Mouse (Mus musculus): ENCODE results near the gene Il1rapl2.
"Not testable (repeated sequence)": the region's sequence is repeated elsewhere in the genome, so short reads cannot be mapped to it uniquely, and the experiment has no call there.

Il1rapl2 gene

DNA sequence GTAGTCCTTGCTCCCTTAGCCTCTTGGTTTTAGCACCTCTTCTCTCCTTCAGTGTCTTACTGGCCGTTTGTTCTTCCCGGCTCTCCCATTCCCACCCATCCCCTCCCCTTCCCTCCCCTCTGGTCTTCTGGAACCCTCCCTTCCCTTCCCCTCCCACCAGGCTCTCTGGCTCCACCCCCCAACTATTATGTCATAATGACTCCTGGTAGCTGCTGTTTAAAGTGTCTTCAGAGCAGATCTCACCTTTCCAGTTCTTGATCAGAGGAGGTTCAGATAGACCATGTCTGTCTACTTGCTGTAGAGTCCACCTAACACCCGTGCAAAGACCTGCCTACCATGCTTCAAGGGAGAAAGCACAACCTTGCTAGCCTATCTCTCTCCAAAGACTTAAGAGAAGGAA lies 639.1 kb downstream of the Il1rapl2 start, which contains the start of gene Tex13a:
Gene Tex13a (minus strand): TSS at position 101 of the 400 bp plus-strand sequence.
- DNase-seq = no peak

DNA sequence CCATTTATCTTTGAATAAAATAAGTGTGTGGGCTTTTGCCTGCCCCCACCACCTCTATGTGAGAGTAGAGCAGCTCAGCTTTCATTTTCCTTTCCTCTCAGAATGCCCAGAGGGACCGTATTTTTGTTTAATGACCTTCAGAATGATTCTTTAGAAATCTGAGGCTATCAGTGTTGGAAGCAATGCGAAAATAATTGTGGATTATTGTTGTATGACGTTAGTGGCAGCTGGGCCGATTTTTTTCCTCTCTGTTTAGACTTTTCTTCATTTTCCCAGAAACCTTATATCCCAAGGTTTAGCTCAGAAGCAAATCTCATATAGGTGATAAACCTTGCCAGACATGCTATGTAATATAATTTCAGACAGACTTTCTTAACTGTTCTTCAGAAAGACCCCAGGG lies 664.2 kb downstream of the Il1rapl2 start:
- no peak for DNase-seq

- DNase-seq = not testable (repeated sequence)
Observed at GRCm38 (mm10) chrX:138348736-138349135, 778.3 kb downstream of the Il1rapl2 start.

- DNase-seq = no peak
Observed at GRCm38 (mm10) chrX:138433794-138434193, 863.4 kb downstream of the Il1rapl2 start.

DNA sequence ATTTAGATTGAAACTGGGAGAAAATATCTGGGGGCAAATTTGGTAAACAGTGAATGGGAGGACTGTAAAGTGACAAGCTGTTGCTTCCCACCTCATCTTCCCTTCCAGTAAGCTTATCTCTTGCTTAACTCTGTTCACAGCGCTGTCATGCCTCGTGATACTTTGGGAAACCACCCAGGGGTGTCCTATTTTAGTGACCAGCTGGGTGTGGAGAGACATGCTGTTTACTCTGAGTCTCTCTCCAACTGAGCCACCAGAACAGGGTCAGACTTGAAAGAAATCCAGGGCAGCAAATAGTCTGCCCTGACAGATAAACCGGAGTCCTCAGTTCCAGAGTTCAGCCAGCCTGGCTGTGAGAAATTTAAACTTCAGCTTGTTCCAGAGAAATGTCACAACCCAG lies 867.5 kb downstream of the Il1rapl2 start:
- DNase-seq = no peak

DNA sequence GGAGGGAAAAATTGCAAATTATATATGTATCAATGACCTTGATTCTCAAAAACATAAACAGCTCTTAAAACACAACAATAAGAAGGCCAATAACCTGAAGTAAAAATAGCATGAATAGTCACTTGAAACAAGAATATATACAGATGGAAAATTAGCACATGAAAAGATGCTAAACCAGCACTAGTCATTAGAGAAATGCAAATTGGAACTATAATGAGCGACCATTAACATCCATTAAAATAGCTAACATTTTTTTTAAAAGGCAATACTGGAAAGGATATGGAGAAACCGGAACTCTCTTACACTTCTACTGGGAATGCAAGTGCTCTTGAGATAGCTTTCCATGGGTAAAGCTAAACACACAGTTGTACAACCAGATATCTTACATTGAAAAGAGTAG lies 879.4 kb downstream of the Il1rapl2 start:
- DNase-seq = no peak

- DNase-seq = no peak
Observed at GRCm38 (mm10) chrX:138478488-138478887, 908.1 kb downstream of the Il1rapl2 start.

DNA sequence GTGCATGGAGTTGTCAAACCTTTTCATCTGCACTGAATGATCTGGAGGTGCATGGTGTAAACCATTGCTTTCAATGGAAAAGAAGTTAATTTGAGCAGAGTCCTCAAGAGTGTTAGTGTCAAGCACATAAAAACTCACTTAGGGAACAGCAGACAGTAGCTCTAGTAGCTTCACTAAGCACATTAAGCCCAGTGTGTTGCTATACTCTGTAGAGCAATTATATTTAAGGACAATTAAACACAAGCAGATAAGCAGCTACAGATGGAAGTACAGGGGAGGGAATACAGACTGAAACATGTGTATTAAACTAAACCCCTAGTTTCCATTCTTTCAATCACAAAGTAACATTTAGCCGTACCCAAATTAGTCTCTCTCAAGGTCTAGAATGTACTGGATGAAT lies 930.1 kb downstream of the Il1rapl2 start:
- no peak for DNase-seq

GRCm38 (mm10) chrX:138505049-138505448 lies 934.6 kb downstream of the Il1rapl2 start:
- DNase-seq = no peak

DNA sequence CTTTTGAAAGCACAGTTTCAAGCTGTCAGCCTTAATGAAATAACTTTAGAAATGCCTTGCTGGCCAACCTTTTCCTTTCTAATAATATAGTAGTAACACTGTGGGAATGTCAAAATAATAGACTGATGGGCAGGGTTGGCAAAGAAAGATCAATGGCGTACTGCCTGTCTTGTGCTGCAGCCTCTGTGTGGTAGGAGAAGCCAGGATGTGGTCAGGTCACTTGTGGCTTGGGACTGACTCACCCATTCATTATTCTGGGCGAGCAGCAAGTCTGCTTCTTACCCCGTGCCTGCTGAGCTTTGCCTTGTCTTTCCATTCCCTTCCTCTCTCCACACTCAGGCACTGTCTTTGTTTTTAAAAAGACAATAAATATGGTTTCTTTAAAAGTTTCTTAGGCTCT lies 1049.7 kb downstream of the Il1rapl2 start:
- DNase-seq = no peak

DNA sequence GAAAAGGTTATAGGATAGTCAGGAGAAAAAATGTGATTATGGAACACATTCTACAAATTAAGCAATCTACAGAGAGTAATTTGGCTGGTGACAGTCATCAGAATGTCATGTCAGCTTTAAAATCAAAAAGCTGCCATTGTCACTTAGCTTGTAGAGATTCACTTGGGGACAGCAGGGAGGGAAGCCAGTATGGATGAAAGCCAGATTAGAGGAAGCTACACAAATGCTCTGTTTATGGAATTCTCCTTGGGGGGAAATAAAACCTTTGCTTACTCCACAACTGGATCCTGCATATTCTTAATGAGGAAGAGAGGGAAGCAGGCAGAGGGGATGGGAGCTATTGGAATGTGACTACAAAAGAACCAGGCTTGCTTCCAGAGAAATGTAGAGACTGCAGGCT lies 1054.9 kb downstream of the Il1rapl2 start:
- no peak for DNase-seq

DNA sequence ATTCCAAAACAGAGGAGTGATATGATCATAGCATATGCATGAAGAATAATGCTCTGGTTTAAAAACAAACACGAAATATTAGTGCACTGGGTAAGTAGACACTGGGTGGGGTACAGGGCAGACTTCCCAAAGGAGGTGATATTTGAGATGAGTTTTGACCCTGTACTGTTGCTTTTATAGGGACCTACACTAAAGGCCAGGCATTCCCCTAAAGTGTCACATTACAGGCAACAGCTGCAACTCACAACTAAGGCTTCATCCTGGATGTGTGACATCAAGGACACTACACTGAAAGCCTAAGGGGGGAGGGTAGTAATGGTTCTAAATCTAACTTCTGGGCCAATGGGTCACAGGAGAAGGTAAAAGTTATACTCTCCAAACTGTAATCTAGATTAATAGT lies 1152.0 kb downstream of the Il1rapl2 start:
- DNase-seq = no peak

GRCm38 (mm10) chrX:138800958-138801357 lies 1230.5 kb downstream of the Il1rapl2 start:
- no peak for DNase-seq

DNA sequence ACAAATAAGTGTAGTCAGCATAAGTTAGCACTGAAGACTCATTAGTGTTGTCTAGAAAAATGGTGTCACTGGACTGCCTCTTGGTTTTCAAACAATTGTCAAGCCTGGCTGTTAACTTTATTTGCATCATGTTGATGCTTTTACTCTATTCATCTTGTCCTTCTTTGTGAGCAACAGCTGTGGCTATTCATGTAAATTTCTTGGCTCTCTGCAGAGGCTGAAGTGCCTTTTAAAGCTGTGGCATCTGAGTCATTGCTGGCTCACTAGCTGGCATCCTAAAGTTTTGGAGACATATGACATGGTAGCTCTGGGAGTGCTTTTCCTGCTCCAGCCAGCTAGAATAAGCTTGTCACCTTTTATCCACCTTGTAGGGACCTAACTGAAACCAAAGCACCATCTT lies 1261.5 kb downstream of the Il1rapl2 start:
- DNase-seq = no peak

DNA sequence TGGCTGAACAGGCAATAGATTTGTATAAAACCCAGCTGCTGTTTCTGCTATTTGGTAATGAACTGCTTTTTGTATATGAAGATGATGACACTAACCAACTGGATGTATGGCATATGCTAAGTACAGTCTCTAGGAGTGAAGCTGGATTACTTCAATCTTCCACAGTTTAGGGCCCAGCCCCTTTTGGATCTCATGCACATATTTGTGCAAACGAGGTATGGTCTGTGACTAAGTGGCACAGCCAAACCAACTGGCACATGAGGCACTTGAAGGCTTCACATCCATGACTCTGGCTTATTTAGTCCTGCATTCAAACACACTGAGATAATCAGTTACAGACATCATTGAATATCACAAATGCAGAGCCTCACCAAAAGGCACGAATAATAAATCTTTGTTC lies 1263.5 kb downstream of the Il1rapl2 start:
- DNase-seq = no peak

DNA sequence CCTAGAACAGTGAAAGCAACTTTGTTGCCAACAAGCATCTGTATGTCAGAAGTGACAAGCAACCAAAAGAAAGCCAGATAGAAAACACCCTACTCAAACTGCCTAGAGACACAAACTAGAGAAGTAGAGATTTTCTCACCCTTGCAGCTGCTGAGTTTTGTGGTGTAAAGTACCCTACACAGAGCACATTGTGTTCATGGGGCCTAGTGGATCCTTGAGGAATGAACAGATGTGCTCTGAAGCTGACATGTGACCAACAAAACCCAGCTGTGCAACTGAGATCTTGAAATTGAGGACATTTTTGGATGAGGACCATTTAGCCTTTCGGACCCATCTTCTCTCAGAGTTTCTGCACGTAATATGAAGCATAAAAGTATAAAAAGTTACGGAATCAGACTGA lies 1268.0 kb downstream of the Il1rapl2 start:
- no peak for DNase-seq

Data from kidney, postnatal 25 days (tissue).